Mouse (Mus musculus): ENCODE data around the gene Prnp. TPM values are rescaled to one million over a fixed set of nuclear protein-coding genes. Genes with fewer than 3 reads are reported as not detected.

The Prnp gene
- polyA plus RNA-seq, 1 experiment from 2014 or later: 43.6 TPM

GRCm38 (mm10) chr2:131906846-131907245 lies 2.9 kb upstream of the Prnp start:
- 0 out of 2 replicates have a peak, but pooled peaks cover 8% of the 10 kb centered on the region for H3K27me3 ChIP-seq
- no peak for ATAC-seq (ENCODE audit: insufficient number of reproducible peaks, insufficient read depth, low FRiP score, low TSS enrichment, low read depth)
- no peak overlapping the region for H3K4me3 ChIP-seq (replicated peaks)
- WGBS: 79% methylated on average over 1 of the region's 1 CpGs
- H3K9ac ChIP-seq (replicated peaks): no peak overlapping the region
- H3K4me2 ChIP-seq: no peak overlapping the region
- H3K9me3 ChIP-seq: no peaks in the 10 kb centered on the region
- H3K27ac ChIP-seq: no peak overlapping the region
- H3K36me3 ChIP-seq: no peaks in the 10 kb centered on the region
- peaks cover 19% of the 10 kb centered on the region for H3K4me1 ChIP-seq (replicated peaks)

DNA sequence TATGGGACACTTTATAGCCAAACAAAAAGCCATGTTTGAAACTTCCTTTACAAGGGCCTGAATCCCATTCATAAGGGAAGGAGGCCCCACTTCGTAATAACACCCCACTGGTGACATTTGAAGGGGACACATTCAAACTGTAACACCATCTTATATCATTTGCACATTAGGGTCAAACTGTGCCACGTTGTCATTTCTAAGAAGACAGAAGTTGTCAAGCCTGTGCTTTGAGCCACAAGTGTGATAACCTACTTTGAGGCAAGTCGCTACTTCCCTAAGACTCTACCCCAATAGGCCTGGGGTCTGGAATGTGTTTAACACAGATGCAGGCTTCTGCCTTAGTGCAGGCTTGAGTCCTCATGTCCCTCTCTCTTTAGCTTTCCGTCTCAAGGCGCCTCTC lies 2.4 kb upstream of the Prnp start:
- no peaks in the 10 kb centered on the region for H3K9me3 ChIP-seq
- no peak for ATAC-seq (ENCODE audit: insufficient number of reproducible peaks, insufficient read depth, low FRiP score, low TSS enrichment, low read depth)
- H3K9ac ChIP-seq (replicated peaks): no peak overlapping the region
- H3K4me1 ChIP-seq (replicated peaks): peaks cover 21% of the 10 kb centered on the region
- WGBS: 77% methylated on average over 5 of the region's 5 CpGs
- no peak overlapping the region for H3K27ac ChIP-seq
- H3K4me3 ChIP-seq (replicated peaks): no peak overlapping the region
- no peaks in the 10 kb centered on the region for H3K36me3 ChIP-seq
- H3K27me3 ChIP-seq: 0 out of 2 replicates have a peak, but pooled peaks cover 8% of the 10 kb centered on the region
- no peak overlapping the region for H3K4me2 ChIP-seq

DNA sequence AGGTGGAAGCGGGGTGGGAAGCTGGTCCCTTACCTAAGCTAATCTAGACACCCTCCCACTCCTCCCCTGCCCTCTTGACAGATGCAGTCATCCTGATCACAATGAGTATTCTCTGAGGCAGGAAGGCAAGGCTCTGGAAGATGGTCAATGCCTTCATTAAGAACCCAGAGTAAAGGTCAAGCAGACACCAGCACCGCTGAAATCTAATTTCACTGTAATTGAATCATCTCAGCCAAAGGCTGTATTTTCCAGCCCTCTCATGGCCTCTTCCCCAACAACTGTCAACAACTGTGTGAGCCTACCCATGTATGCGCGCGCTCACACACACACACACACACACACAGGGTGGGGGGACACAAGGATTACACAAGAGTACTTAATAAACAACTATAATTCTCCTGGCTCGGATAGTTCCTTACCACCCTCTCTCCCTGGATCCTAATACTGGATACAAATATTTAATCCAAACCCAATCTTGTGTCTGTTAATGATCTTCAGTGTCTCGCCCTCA lies 1.3 kb upstream of the Prnp start:
- Histone ChIP-seq H3K4me3 (replicated peaks) (no peak overlapping the region), H3K9ac (replicated peaks) (no peak overlapping the region), H3K27me3 (0 out of 2 replicates have a peak, but pooled peaks cover 8% of the 10 kb centered on the region), H3K36me3 (no peaks in the 10 kb centered on the region), H3K4me2 (no peak overlapping the region), H3K9me3 (no peaks in the 10 kb centered on the region), H3K4me1 (replicated peaks) (peaks cover 21% of the 10 kb centered on the region), H3K27ac (no peak overlapping the region)
- WGBS: 84% methylated on average over 7 of the region's 7 CpGs
- no peak for ATAC-seq (ENCODE audit: insufficient number of reproducible peaks, insufficient read depth, low FRiP score, low TSS enrichment, low read depth)

- 78% methylated on average over 1 of the region's 1 CpGs for WGBS
Measured at GRCm38 (mm10) chr2:131908906-131909305, 822 bp upstream of the Prnp start.

GRCm38 (mm10) chr2:131910847-131911246 lies 1.1 kb downstream of the Prnp start:
- Histone ChIP-seq H3K9me3 (no peaks in the 10 kb centered on the region), H3K4me1 (replicated peaks) (peaks cover 21% of the 10 kb centered on the region), H3K9ac (replicated peaks) (no peak overlapping the region), H3K4me3 (replicated peaks) (peak overlapping the region; percentile 70; the same call in 1 of the 2 replicates), H3K27me3 (0 out of 2 replicates have a peak, but pooled peaks cover 8% of the 10 kb centered on the region), H3K4me2 (peak overlapping the region; percentile 76), H3K27ac (no peak overlapping the region), H3K36me3 (peaks cover 5% of the 10 kb centered on the region; the same call in 1 of the 2 replicates)
- no peak for ATAC-seq (ENCODE audit: insufficient number of reproducible peaks, insufficient read depth, low FRiP score, low TSS enrichment, low read depth)
- WGBS: 22% methylated on average over 2 of the region's 2 CpGs

More at GRCm38 (mm10) chr2:131908906-131909305, 822 bp upstream of the Prnp start:
- Histone ChIP-seq H3K27me3 (0 out of 2 replicates have a peak, but pooled peaks cover 8% of the 10 kb centered on the region), H3K4me1 (replicated peaks) (peaks cover 21% of the 10 kb centered on the region), H3K4me2 (peak overlapping the region; percentile 76), H3K9me3 (no peaks in the 10 kb centered on the region), H3K36me3 (peaks cover 5% of the 10 kb centered on the region; the same call in 1 of the 2 replicates), H3K4me3 (replicated peaks) (0 out of 2 replicates have a peak overlapping the region, but pooled peaks have one; percentile 70), H3K9ac (replicated peaks) (no peak overlapping the region), H3K27ac (no peak overlapping the region)
- ATAC-seq (ENCODE audit: insufficient number of reproducible peaks, insufficient read depth, low FRiP score, low TSS enrichment, low read depth): no peak

GRCm38 (mm10) chr2:131911341-131911740 lies 1.6 kb downstream of the Prnp start:
- H3K4me2 ChIP-seq: peak overlapping the region; percentile 76
- WGBS: 8% methylated on average over 4 of the region's 4 CpGs
- peaks cover 5% of the 10 kb centered on the region; the same call in 1 of the 2 replicates for H3K36me3 ChIP-seq
- no peaks in the 10 kb centered on the region for H3K9me3 ChIP-seq
- H3K4me3 ChIP-seq (replicated peaks): no peak overlapping the region
- peaks cover 21% of the 10 kb centered on the region for H3K4me1 ChIP-seq (replicated peaks)
- ATAC-seq (ENCODE audit: insufficient number of reproducible peaks, insufficient read depth, low FRiP score, low TSS enrichment, low read depth): no peak
- H3K27ac ChIP-seq: peak overlapping the region; percentile 31; the same call in 1 of the 2 replicates
- 0 out of 2 replicates have a peak, but pooled peaks cover 8% of the 10 kb centered on the region for H3K27me3 ChIP-seq
- H3K9ac ChIP-seq (replicated peaks): no peak overlapping the region; the same call in 1 of the 2 replicates

DNA sequence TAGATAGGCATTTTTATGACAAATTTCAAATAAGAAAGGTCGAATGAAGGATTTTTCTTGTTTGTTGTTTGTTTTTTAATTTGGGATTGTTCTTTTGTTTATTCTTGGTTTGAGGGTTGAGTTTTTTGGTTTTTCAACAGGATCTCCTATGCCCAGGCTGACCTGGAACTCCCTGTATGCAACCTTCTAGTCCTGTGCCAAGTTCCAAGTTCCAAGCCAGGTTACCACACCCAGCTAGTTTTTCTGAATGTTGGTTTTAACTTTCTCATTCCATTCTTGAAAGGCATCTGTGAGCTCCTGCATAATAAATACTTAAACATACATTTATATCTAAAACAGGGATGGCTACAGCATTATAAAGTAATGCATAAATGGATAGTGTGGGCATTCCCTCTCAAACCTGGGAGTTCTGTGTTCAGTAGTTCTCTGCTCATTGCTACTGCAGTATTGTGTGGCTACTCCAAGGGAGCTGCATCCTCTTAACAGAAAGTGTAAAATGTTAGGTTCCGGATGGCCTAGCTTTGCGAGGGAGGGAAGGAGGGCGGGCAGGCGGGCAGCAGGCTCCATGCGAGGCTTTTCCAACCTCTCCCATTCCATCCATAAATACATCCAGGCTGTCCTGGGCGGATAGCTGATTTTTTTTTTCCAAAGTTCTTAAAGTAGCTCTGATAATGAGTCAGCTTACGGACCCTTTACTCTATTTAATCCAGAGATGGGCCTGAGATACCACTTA lies 3.0 kb downstream of the Prnp start:
- Histone ChIP-seq H3K9ac (replicated peaks) (no peak overlapping the region), H3K27me3 (0 out of 2 replicates have a peak, but pooled peaks cover 8% of the 10 kb centered on the region), H3K9me3 (no peaks in the 10 kb centered on the region), H3K36me3 (peaks cover 5% of the 10 kb centered on the region; the same call in 1 of the 2 replicates), H3K4me3 (replicated peaks) (no peak overlapping the region), H3K4me2 (no peak overlapping the region), H3K4me1 (replicated peaks) (peaks cover 21% of the 10 kb centered on the region), H3K27ac (no peak overlapping the region)
- 75% methylated on average over 8 of the region's 8 CpGs for WGBS
- no peak for ATAC-seq (ENCODE audit: insufficient number of reproducible peaks, insufficient read depth, low FRiP score, low TSS enrichment, low read depth)

GRCm38 (mm10) chr2:131932275-131932902 lies 22.7 kb downstream of the Prnp start:
- WGBS: 76% methylated on average over 7 of the region's 7 CpGs
- no peak for ATAC-seq (ENCODE audit: insufficient number of reproducible peaks, insufficient read depth, low FRiP score, low TSS enrichment, low read depth)
- Histone ChIP-seq H3K36me3 (peaks cover 12% of the 10 kb centered on the region; the same call in 1 of the 2 replicates), H3K27ac (0 out of 2 replicates have a peak overlapping the region, but pooled peaks have one; percentile 0), H3K4me3 (replicated peaks) (no peak overlapping the region), H3K9ac (replicated peaks) (no peak overlapping the region), H3K27me3 (no peaks in the 10 kb centered on the region), H3K9me3 (no peaks in the 10 kb centered on the region), H3K4me2 (no peak overlapping the region), H3K4me1 (replicated peaks) (peaks cover 9% of the 10 kb centered on the region; the same call in 1 of the 2 replicates)

- Histone ChIP-seq H3K9me3 (no peaks in the 10 kb centered on the region), H3K4me1 (replicated peaks) (peaks cover 9% of the 10 kb centered on the region; the same call in 1 of the 2 replicates), H3K4me2 (no peak overlapping the region), H3K9ac (replicated peaks) (no peak overlapping the region), H3K36me3 (peaks cover 14% of the 10 kb centered on the region; the same call in 1 of the 2 replicates), H3K4me3 (replicated peaks) (no peak overlapping the region), H3K27ac (0 out of 2 replicates have a peak overlapping the region, but pooled peaks have one; percentile 0), H3K27me3 (no peaks in the 10 kb centered on the region)
- ATAC-seq (ENCODE audit: insufficient number of reproducible peaks, insufficient read depth, low FRiP score, low TSS enrichment, low read depth): no peak
- 33% methylated on average over 6 of the region's 6 CpGs for WGBS
Measured at GRCm38 (mm10) chr2:131933013-131933412, 23.3 kb downstream of the Prnp start.

DNA sequence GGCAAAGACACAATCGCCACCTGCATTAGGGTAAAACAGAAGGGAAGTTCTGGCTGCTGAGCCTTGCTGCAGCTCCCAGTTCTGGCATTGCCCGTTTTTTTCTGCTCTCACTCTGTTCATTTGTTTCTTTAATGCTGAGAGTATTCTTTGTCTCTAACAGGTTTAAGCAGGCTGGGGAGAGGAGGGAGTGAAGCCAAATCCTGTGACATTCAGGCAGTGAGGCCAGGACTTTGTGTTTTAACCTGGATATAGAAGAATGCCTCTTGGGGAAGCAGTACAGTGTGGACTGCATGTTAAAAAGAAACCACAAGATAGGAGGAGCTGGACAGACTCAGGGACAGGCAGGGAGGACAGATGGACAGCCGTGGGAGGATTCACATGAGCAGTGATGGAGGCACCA lies 23.9 kb downstream of the Prnp start:
- Histone ChIP-seq H3K27me3 (no peaks in the 10 kb centered on the region), H3K4me2 (no peak overlapping the region), H3K4me3 (replicated peaks) (no peak overlapping the region), H3K27ac (no peak overlapping the region), H3K4me1 (replicated peaks) (peaks cover 9% of the 10 kb centered on the region; the same call in 1 of the 2 replicates), H3K9ac (replicated peaks) (no peak overlapping the region), H3K9me3 (no peaks in the 10 kb centered on the region), H3K36me3 (peaks cover 14% of the 10 kb centered on the region; the same call in 1 of the 2 replicates)
- WGBS: 72% methylated on average over 3 of the region's 3 CpGs
- ATAC-seq (ENCODE audit: insufficient number of reproducible peaks, insufficient read depth, low FRiP score, low TSS enrichment, low read depth): no peak

GRCm38 (mm10) chr2:131934243-131934642 lies 24.5 kb downstream of the Prnp start:
- Histone ChIP-seq H3K4me2 (no peak overlapping the region), H3K9ac (replicated peaks) (no peak overlapping the region), H3K4me1 (replicated peaks) (peaks cover 9% of the 10 kb centered on the region; the same call in 1 of the 2 replicates), H3K27me3 (no peaks in the 10 kb centered on the region), H3K36me3 (peaks cover 14% of the 10 kb centered on the region; the same call in 1 of the 2 replicates), H3K27ac (no peak overlapping the region), H3K9me3 (no peaks in the 10 kb centered on the region), H3K4me3 (replicated peaks) (no peak overlapping the region)
- 86% methylated on average over 2 of the region's 2 CpGs for WGBS
- no peak for ATAC-seq (ENCODE audit: insufficient number of reproducible peaks, insufficient read depth, low FRiP score, low TSS enrichment, low read depth)

Data from limb, embryonic 12.5 days (tissue).